In genomic region chr16:42998896-42999295, GRCm38 (mm10) we compare ENCODE assay signal across 15 mouse cellular contexts.
"Had no signal": no experiment of that assay in that cellular context is flagged by ENCODE, and none has a peak within 500 bp of the region (broad histone marks: within the 10 kb centered on the region; RNA-seq: fewer than 3 reads in every experiment).

No protein-coding gene starts in this region.

- DNase-seq: liver, postnatal 0 days; lung, embryonic 14.5 days; lung, postnatal 14 days; lung, postnatal 36 days; right cerebral cortex, postnatal 14 days; spleen, adult 18-20 months; thymus, adult 18-20 months; thymus, postnatal 14 days; thymus, postnatal 36 days had no signal

- H3K4me3 ChIP-seq: megakaryocyte, embryonic 14.5 days; midbrain, embryonic 13.5 days; midbrain, embryonic 15.5 days; neural tube, embryonic 12.5 days had no signal

- ATAC-seq: liver, postnatal 0 days; midbrain, embryonic 13.5 days; midbrain, embryonic 15.5 days had no signal

- H3K4me2 ChIP-seq: lung, embryonic 14.5 days; midbrain, embryonic 11.5 days; midbrain, embryonic 13.5 days; midbrain, embryonic 15.5 days; neural tube, embryonic 12.5 days had no signal

- H3K9ac ChIP-seq: liver, postnatal 0 days; lung, embryonic 14.5 days; midbrain, embryonic 13.5 days; midbrain, embryonic 15.5 days; neural tube, embryonic 12.5 days had no signal

- H3K9me3 ChIP-seq: megakaryocyte, embryonic 14.5 days; midbrain, embryonic 13.5 days; midbrain, embryonic 15.5 days; neural tube, embryonic 12.5 days had no signal

- H3K36me3 ChIP-seq: midbrain, embryonic 13.5 days; midbrain, embryonic 15.5 days; neural tube, embryonic 12.5 days had no signal

- H3K27me3 ChIP-seq: megakaryocyte, embryonic 14.5 days; midbrain, embryonic 13.5 days; midbrain, embryonic 15.5 days; neural tube, embryonic 12.5 days had no signal

- H3K4me1 ChIP-seq: megakaryocyte, embryonic 14.5 days; midbrain, embryonic 13.5 days; midbrain, embryonic 15.5 days; neural tube, embryonic 12.5 days had no signal

- H3K27ac ChIP-seq: macrophage; midbrain, embryonic 13.5 days; midbrain, embryonic 15.5 days; neural tube, embryonic 12.5 days had no signal
